Mouse (Mus musculus): ENCODE data around the gene Tmppe.

GRCm38 (mm10) chr9:114440548-114440947, 39.6 kb downstream of the Tmppe start:
- TF ChIP-seq POLR2A (IDR thresholded peaks at IDR 0.05; ENCODE audit: control insufficient read depth, low read depth, low read length) = no peak
- no peak for TF ChIP-seq CTCF (IDR thresholded peaks at IDR 0.05; ENCODE audit: control insufficient read depth, insufficient read depth, insufficient replicate concordance, low read depth, low read length)

All from testis, adult 2 months (tissue).